19 mouse cellular contexts compared by ENCODE assay signal in genomic region chr1:150465364-150465763, GRCm38 (mm10).
"Had no signal": no experiment of that assay in that cellular context is flagged by ENCODE, and none has a peak within 500 bp of the region (broad histone marks: within the 10 kb centered on the region; RNA-seq: fewer than 3 reads in every experiment).

No protein-coding gene starts in this region.

- H3K27ac ChIP-seq: kidney, embryonic 15.5 days; limb, embryonic 10.5 days; limb, embryonic 13.5 days; liver, embryonic 12.5 days; liver, embryonic 15.5 days; lung, embryonic 15.5 days; midbrain, embryonic 10.5 days; midbrain, embryonic 13.5 days had no signal

- H3K36me3 ChIP-seq: kidney, embryonic 15.5 days; limb, embryonic 10.5 days; limb, embryonic 13.5 days; liver, embryonic 12.5 days; liver, embryonic 15.5 days; lung, embryonic 15.5 days; midbrain, embryonic 10.5 days; midbrain, embryonic 13.5 days had no signal

- H3K4me3 ChIP-seq: kidney, embryonic 15.5 days; limb, embryonic 10.5 days; limb, embryonic 13.5 days; liver, embryonic 12.5 days; liver, embryonic 15.5 days; lung, embryonic 15.5 days; megakaryocyte, embryonic 14.5 days; midbrain, embryonic 10.5 days; midbrain, embryonic 13.5 days; myocyte had no signal

- H3K27me3 ChIP-seq: kidney, embryonic 15.5 days; limb, embryonic 13.5 days; liver, embryonic 12.5 days; liver, embryonic 15.5 days; lung, embryonic 15.5 days; megakaryocyte, embryonic 14.5 days; midbrain, embryonic 13.5 days had no signal

- H3K9ac ChIP-seq: kidney, embryonic 15.5 days; limb, embryonic 13.5 days; liver, embryonic 12.5 days; liver, embryonic 15.5 days; lung, embryonic 15.5 days; midbrain, embryonic 13.5 days had no signal

- DNase-seq: kidney, adult 8-10 months; kidney, postnatal 10 days; layer of hippocampus, postnatal 36 days; liver; retina, postnatal 1 day; right cerebral cortex, postnatal 25 days; thymus, adult 18-20 months; thymus, postnatal 36 days had no signal

- H3K4me1 ChIP-seq: kidney, embryonic 15.5 days; limb, embryonic 10.5 days; liver, embryonic 12.5 days; liver, embryonic 15.5 days; lung, embryonic 15.5 days; megakaryocyte, embryonic 14.5 days; midbrain, embryonic 10.5 days; midbrain, embryonic 13.5 days had no signal

- ATAC-seq: liver, embryonic 12.5 days; midbrain, embryonic 13.5 days; midbrain, embryonic 16.5 days had no signal
